Mouse (Mus musculus) urinary bladder, postnatal 36 days (tissue): Measurements from ENCODE around the gene Shld1.
A peak's percentile ranks its signal among the peaks of the same experiment; 100 is the strongest.

Experiments used
- DNase-seq, 2 experiments: peaks; one replicate each; pipeline ENCODE4 v3.0.0; 2022; ENCODE audit warnings: low spot score in 2 of 2, mixed read lengths in 1 of 2

Shld1 gene

DNA sequence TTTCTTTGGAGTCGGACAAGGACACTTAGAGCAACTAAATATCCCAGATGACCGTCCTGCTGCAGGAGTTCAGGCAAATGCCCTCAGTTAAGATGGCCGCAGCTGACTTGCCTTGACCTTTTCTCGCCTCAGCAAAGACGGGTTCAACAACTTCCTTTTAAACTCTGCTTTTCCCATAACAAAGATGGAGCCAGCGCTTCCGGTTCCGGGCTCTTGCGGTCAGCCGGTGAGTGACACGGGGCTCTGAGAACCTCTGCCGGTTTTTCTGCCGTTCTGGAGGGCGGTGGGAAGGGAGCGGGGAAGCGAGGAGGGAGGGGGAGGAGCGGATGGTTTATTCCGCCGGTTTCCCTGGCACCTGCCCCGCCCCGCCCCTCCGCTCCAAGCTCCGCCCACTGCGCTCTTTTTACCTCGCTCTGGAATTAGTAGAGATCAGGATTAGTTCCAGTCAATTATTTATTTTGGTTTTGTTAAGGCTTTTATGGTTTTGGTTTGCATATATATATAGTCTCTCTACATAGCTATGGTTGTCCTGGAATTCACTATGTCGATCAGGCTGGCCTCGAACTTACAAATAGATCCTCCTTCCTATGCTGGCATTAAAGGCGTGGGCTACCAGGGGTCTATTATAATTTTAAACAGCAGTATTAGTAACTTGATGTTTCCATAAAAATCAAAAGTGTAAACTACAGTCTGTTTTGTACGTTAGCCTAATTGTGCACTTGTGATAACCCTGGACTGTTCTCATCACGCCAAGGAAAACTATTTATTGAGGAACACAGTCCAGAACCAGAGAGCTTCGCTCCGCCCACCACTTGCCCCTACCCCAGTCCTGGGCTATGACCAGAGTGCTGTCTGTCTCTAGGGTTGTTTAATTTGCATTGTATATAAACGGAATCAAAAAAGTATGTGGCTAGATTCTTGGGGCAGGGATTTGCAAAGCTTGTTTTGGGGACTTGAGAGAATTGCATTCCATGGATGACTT lies at the start of gene Shld1:
TSS of gene Shld1 (plus strand) at position 176 of the 982 bp plus-strand sequence.
- peak; percentile 82 to 90 for DNase-seq

- DNase-seq: no peak
These were observed 48.4 kb upstream of the Shld1 start for GRCm38 (mm10) chr2:132638306-132638705.

- DNase-seq: no peak
These were observed 47.4 kb upstream of the Shld1 start for GRCm38 (mm10) chr2:132639337-132639736.

- DNase-seq: no peak
These were observed 45.5 kb upstream of the Shld1 start for GRCm38 (mm10) chr2:132641196-132641595.

DNA sequence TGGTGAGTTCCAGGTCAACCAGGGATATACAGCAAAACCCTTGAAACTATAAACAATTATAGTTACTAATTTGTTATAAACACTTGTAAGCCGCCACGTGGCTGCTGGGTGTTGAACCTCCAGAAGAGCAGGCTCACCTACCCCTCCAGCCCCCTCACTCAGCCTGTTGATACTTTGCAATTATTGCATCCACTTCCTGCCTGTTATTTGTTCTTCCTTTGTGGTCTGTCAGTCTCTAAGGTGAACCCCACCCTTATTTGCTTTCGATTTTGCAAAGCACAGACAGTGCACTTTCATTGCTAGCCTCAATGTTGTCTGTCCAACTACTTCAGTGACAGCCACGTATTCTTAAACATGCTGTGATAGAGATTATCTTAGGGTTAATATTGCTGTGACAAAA lies 43.6 kb upstream of the Shld1 start:
- DNase-seq: no peak

- no peak for DNase-seq
These were observed 39.6 kb upstream of the Shld1 start for GRCm38 (mm10) chr2:132646856-132647745.

DNA sequence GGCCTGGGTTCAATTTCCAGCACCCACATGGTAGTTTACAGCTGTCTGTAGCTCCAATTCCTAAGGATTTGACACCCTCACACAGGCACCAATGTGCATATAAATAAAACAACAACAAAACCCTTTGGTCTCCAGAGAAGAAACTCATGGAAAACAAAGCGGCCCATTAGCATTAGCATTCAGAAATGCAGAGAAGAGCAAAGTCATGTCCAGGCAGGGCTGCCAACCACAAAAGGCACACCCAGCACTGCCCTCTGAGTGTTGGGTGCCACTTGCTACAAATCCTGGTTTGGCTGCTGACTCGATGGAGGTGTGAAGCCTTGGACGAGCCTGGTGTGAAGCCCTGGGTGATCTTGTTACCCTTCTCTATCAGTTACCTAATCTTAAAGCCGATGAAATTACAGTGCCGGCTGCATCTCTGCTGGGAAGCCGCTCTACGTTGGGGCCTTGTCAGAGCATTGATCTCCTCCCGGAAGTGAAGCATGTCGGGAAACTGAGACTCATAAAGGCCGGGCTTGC lies 37.3 kb upstream of the Shld1 start:
- no peak for DNase-seq

DNA sequence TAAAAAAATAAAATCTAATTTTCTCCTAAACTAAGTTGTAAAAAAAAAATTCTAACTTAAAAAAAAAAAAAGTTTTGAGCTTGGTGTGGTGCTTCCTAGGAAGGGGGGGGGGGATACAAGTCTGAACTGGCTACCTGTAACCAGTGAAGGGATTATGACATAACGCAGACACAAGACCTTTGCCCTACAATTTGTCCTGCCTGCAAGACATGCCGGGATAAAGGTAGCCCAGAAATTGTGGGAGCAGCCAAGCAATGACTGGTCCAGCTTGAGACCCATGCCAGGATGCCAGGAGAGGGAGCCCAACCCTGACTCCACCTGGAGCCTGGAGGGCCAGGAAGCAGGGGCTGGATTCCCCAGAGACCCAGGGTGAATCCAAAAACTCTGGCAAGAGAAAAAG lies 36.2 kb upstream of the Shld1 start:
- DNase-seq: no peak

DNA sequence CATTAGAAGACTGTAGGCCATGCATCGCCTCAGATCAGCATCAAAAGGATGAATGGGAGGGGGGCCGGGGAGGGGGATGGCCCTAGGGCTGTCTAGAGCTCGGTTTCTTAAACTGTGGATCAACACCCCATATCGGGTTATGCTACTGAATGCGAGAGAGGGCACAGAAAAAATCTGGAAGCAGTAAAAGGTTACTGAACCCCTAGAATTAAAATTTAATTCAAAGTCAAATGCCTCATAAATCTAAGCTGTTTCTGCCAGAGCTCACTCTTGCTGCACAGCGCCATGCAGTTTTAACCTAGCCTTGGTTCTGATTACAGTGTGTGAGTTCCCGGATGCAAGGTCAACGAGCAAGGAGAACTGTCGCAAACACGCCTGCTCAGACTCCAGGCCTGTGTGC lies 34.3 kb upstream of the Shld1 start:
- DNase-seq: no peak

GRCm38 (mm10) chr2:132654834-132655495 lies 31.8 kb upstream of the Shld1 start:
- no peak for DNase-seq

- DNase-seq: no peak
These were observed 29.5 kb upstream of the Shld1 start for GRCm38 (mm10) chr2:132657186-132657585.

GRCm38 (mm10) chr2:132658412-132659120 lies 28.2 kb upstream of the Shld1 start:
- DNase-seq: no peak

DNA sequence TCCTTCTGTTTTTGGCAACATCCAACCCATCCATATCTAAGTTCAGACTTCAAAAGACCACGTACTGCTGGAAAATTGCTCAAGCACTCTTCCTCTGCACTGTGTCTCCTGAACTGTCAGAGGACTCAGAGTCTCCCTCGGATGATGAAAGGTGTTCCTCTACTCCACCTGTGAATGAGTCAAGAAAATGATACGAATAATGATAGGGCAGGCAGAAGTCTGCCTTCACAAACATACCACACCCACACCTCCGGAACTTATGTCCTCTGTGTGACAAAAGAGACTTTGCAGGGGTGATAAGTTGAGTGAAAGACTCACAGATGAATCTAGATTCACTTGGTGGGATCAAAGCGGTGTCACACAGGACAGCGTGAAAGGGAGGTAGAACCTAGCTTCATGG lies 17.6 kb upstream of the Shld1 start:
- DNase-seq: no peak

GRCm38 (mm10) chr2:132670290-132670689 lies 16.4 kb upstream of the Shld1 start:
- no peak for DNase-seq

GRCm38 (mm10) chr2:132672121-132672520 lies 14.6 kb upstream of the Shld1 start:
- DNase-seq: no peak

GRCm38 (mm10) chr2:132676111-132676510 lies 10.6 kb upstream of the Shld1 start:
- no peak for DNase-seq

DNA sequence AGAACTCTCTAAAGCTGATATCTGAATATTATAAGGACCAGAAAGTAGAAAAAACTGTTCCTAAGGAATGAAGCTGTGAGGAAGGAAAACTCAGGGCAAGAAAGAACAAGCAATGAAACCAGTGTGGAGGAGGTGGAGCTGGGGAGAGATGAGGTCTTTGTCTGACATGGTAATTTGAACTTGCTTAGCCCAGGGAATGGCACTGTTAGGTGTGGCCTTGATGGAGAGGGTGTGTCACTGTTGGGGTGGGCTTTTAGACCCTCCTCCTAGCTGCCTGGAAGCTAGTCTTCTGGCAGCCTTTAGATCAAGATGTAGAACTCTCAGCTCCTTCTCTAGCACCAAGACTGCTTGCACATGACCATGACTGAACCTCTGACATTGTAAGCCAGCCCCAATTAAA lies 1.7 kb upstream of the Shld1 start:
- no peak for DNase-seq

DNA sequence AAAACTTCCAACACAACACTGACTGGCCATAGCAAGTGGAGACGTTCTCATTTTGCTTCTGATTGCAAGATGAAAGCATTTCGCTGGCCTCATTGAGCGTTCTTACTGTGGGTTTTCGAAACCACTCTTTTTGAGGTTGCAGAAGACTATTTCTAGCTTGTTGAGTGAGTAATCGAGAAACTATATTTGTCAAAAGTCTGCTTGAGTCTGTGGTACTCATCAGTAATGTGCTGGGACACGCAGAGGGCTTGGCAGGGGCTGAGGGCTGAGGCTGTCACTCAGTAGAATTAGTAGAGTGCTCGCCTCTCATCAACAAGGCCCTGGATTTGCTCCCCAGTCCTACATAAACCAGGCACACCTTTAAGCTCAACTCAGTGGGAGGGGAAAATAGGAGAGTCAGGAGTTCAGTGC lies 1.9 kb downstream of the Shld1 start:
- DNase-seq: no peak

DNA sequence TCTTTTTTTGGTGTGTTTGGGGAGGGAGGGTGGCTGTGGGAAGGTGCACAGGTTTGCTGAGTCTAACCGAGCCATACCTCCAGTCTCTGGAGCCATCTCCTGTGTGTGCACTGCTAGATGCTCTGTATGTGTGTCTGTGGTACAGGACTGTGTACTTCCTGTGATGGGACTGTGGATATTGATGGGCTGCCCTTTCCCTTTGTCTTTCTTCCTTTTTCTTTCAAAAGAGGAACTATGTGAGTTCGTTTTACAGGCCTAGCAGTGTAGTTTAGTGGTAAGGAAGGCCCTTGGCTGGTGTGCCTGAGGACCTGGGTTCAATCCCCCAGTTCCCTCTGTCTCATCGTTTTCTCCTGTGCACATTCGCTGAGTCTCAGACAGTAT lies 2.4 kb downstream of the Shld1 start:
- no peak for DNase-seq

DNA sequence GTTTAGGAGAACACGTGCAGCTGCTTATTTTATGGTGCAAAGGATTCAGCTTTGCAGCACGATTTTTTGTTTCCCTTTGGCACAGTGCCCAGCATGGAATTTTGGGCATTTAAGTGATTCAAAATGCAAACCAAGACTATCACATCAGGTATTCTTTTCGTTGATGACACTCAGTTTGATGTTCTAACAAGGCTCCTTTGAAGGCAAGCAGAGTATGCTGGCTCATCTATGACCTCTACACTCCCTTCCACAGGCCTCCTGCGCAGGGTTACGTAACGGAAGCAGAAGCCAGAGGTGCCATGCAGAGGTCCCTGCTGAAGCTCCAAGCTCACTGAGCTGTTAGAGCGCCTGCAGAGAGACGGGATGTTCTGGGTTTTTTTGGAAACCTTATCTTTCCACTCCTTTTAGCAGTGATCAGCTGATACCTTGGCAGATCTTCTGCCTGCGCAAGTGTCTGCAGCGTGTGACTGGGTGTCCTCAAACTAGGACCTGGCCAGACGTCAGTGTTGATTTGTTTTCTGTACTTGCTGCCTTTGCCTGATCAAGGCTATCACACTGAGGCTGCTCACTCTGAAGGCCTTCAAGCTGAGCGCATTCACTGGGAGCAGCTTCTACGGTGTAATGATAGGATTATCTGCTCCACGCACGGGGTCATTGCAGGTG lies 3.0 kb downstream of the Shld1 start:
- DNase-seq: no peak

- DNase-seq: no peak
These were observed 5.0 kb downstream of the Shld1 start for GRCm38 (mm10) chr2:132691731-132692130.
